Mouse (Mus musculus): ENCODE results near the gene 1700025G04Rik. TPM values are rescaled to one million over a fixed set of nuclear protein-coding genes. Genes with fewer than 3 reads are reported as not detected.

1700025G04Rik gene
- polyA plus RNA-seq, 1 experiment from 2014 or later, result 30.0 TPM

- Histone ChIP-seq H3K9me3 (no peaks in the 10 kb centered on the region), H3K4me1 (peaks cover 6% of the 10 kb centered on the region), H3K27me3 (ENCODE audit: insufficient read depth, poor library complexity, severe bottlenecking) (no peaks in the 10 kb centered on the region), H3K27ac (no peak overlapping the region), H3K36me3 (no peaks in the 10 kb centered on the region), H3K4me3 (no peak overlapping the region)
- no peak for DNase-seq (ENCODE audit: low spot score)
- 59% methylated on average over 4 of the region's 4 CpGs for WGBS
These were observed 163.8 kb downstream of the 1700025G04Rik start for GRCm38 (mm10) chr1:151926141-151926540.

DNA sequence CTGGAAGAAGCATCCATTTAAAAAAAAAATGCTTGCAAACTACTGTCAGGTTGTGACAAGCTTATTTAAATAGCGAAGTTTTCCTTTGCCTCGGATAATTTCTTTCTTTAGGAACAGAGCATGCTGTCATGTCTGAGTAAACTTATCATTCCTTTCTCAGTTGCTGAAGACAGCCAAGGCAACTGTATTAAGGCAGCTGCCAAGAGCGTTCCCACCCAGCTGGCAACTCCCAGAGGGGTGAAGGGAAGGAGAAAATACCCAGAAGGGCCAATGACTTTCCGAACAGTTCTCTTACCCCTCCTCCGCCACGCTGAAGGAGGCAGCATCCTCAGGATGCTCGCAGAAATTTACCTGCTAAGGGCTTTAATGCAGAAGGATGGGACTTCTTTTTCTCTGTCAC lies 164.2 kb downstream of the 1700025G04Rik start:
- Histone ChIP-seq H3K27me3 (ENCODE audit: insufficient read depth, poor library complexity, severe bottlenecking) (no peaks in the 10 kb centered on the region), H3K36me3 (no peaks in the 10 kb centered on the region), H3K4me1 (peaks cover 6% of the 10 kb centered on the region), H3K27ac (no peak overlapping the region), H3K4me3 (no peak overlapping the region), H3K9me3 (no peaks in the 10 kb centered on the region)
- 90% methylated on average over 7 of the region's 7 CpGs for WGBS
- no peak for DNase-seq (ENCODE audit: low spot score)

GRCm38 (mm10) chr1:151918806-151919357 lies 171.0 kb downstream of the 1700025G04Rik start:
- Histone ChIP-seq H3K4me3 (no peak overlapping the region), H3K27me3 (ENCODE audit: insufficient read depth, poor library complexity, severe bottlenecking) (no peaks in the 10 kb centered on the region), H3K4me1 (0 out of 2 replicates have a peak, but pooled peaks cover 10% of the 10 kb centered on the region), H3K36me3 (no peaks in the 10 kb centered on the region), H3K27ac (no peak overlapping the region), H3K9me3 (no peaks in the 10 kb centered on the region)
- 60% methylated on average over 9 of the region's 9 CpGs for WGBS
- peak; percentile 68 for DNase-seq (ENCODE audit: low spot score)

DNA sequence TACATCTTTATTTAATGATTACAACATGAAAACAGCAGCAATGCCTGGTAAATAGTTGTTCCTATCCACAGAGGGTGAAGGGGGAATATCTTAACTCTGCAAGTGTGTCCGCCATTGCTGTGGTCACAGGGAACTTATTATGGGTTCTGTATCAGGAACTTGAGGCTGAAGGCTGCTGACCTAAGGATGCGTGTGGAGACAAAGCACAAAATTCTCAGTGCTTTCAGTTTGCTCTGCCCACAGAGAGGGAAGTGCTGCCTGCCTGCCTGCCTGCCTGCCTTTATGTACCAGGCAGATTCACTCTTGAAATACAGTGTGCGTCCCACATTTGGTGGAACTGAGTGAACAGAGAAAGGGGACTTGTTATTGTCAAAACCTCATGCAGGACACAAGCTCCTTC lies 172.2 kb downstream of the 1700025G04Rik start:
- Histone ChIP-seq H3K4me3 (no peak overlapping the region), H3K27me3 (ENCODE audit: insufficient read depth, poor library complexity, severe bottlenecking) (no peaks in the 10 kb centered on the region), H3K4me1 (0 out of 2 replicates have a peak, but pooled peaks cover 10% of the 10 kb centered on the region), H3K9me3 (no peaks in the 10 kb centered on the region), H3K27ac (no peak overlapping the region), H3K36me3 (no peaks in the 10 kb centered on the region)
- DNase-seq (ENCODE audit: low spot score), result no peak
- 88% methylated on average over 3 of the region's 3 CpGs for WGBS

- Histone ChIP-seq H3K4me3 (no peak overlapping the region), H3K36me3 (peaks cover 6% of the 10 kb centered on the region; the same call in 1 of the 2 replicates), H3K9me3 (no peaks in the 10 kb centered on the region), H3K27me3 (ENCODE audit: insufficient read depth, poor library complexity, severe bottlenecking) (no peaks in the 10 kb centered on the region), H3K4me1 (0 out of 2 replicates have a peak, but pooled peaks cover 10% of the 10 kb centered on the region), H3K27ac (no peak overlapping the region)
- no peak for DNase-seq (ENCODE audit: low spot score)
- WGBS, result 88% methylated on average over 9 of the region's 9 CpGs
These were observed 175.4 kb downstream of the 1700025G04Rik start for GRCm38 (mm10) chr1:151914494-151914893.

DNA sequence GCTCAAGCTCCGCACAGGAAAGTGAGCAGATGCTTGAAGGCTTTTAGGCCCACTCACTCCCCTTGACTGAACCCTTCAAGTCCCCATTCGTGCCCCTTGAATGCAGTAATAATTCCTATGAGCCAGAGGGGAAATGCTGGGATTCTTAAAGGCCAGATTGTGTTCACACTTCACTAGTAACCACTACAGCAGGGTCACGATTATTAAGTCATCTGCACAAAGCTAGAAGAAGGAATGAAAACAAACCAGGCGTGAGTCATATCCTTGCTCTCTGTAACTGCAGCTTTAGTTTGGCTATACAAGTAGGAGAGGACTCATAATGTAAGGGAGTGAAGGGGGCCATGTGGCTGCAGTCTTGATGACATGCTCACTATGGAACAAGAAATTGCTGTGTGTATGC lies 182.9 kb downstream of the 1700025G04Rik start:
- Histone ChIP-seq H3K27me3 (ENCODE audit: insufficient read depth, poor library complexity, severe bottlenecking) (no peaks in the 10 kb centered on the region), H3K36me3 (peaks cover 14% of the 10 kb centered on the region), H3K4me1 (no peaks in the 10 kb centered on the region), H3K27ac (no peak overlapping the region), H3K4me3 (no peak overlapping the region), H3K9me3 (no peaks in the 10 kb centered on the region)
- DNase-seq (ENCODE audit: low spot score), result no peak
- 68% methylated on average over 4 of the region's 4 CpGs for WGBS

- Histone ChIP-seq H3K4me3 (no peak overlapping the region), H3K9me3 (no peaks in the 10 kb centered on the region), H3K4me1 (peaks cover 16% of the 10 kb centered on the region), H3K27me3 (ENCODE audit: insufficient read depth, poor library complexity, severe bottlenecking) (no peaks in the 10 kb centered on the region), H3K36me3 (no peaks in the 10 kb centered on the region), H3K27ac (no peak overlapping the region)
- WGBS, result 76% methylated on average over 12 of the region's 12 CpGs
- DNase-seq (ENCODE audit: low spot score), result no peak
These were observed 189.1 kb downstream of the 1700025G04Rik start for GRCm38 (mm10) chr1:151900706-151901360.

DNA sequence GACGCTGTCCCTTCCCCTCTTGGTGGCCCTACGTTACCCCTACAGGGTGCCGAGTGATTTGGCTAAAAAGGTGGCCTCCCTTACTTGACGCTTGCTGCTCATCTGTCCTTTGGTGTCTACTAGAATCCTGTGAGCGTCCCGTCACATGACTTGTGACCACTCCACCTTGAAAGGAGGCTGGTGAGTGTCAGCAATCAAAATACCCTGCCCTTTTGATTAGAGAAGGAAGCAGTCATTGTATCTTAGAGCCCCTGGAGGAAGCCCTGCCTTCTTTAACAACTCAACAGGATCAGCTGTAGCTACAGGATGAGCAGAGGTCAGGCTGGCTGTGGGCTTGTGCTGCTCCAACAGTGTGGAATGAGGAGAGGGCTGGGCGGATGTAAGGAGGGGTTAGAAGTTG lies 190.0 kb downstream of the 1700025G04Rik start:
- Histone ChIP-seq H3K27me3 (ENCODE audit: insufficient read depth, poor library complexity, severe bottlenecking) (no peaks in the 10 kb centered on the region), H3K27ac (no peak overlapping the region; the same call in 1 of the 2 replicates), H3K36me3 (no peaks in the 10 kb centered on the region), H3K4me3 (no peak overlapping the region), H3K4me1 (peaks cover 16% of the 10 kb centered on the region), H3K9me3 (no peaks in the 10 kb centered on the region)
- 40% methylated on average over 7 of the region's 7 CpGs for WGBS
- DNase-seq (ENCODE audit: low spot score), result no peak

GRCm38 (mm10) chr1:151895406-151895805 lies 194.5 kb downstream of the 1700025G04Rik start:
- no peak overlapping the region for H3K27ac ChIP-seq
- H3K27me3 ChIP-seq (ENCODE audit: insufficient read depth, poor library complexity, severe bottlenecking), result no peaks in the 10 kb centered on the region
- no peak overlapping the region for H3K4me3 ChIP-seq
- H3K4me1 ChIP-seq, result peaks cover 21% of the 10 kb centered on the region
- H3K36me3 ChIP-seq, result peaks cover 7% of the 10 kb centered on the region; the same call in 1 of the 2 replicates
- DNase-seq (ENCODE audit: low spot score), result no peak
- 60% methylated on average over 4 of the region's 4 CpGs for WGBS
- H3K9me3 ChIP-seq, result no peaks in the 10 kb centered on the region

DNA sequence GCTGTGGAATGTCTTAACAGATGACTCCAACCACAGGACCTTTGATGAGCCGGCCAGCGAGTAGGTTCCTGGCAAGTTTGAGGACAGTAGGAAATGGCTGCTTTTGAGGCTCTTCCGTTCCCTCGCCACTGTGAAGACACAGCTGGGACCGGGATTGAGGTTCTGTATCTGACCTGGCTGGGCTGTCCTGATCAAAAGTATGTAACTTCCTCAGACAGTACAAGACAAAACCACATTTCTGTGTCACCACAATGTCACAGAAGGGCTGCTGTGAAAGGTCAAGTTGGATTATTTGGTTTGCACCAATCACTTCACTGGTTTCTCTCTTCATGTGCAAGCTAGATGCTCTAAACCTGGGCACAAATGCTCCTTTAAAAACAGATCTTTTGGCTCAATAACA lies 195.9 kb downstream of the 1700025G04Rik start:
- WGBS, result 85% methylated on average over 5 of the region's 5 CpGs
- Histone ChIP-seq H3K4me1 (peaks cover 20% of the 10 kb centered on the region), H3K27ac (no peak overlapping the region), H3K36me3 (peaks cover 7% of the 10 kb centered on the region; the same call in 1 of the 2 replicates), H3K4me3 (no peak overlapping the region), H3K27me3 (ENCODE audit: insufficient read depth, poor library complexity, severe bottlenecking) (no peaks in the 10 kb centered on the region), H3K9me3 (no peaks in the 10 kb centered on the region)
- no peak for DNase-seq (ENCODE audit: low spot score)

- no peak for DNase-seq (ENCODE audit: low spot score)
These were observed 197.9 kb downstream of the 1700025G04Rik start for GRCm38 (mm10) chr1:151892008-151892407.

DNA sequence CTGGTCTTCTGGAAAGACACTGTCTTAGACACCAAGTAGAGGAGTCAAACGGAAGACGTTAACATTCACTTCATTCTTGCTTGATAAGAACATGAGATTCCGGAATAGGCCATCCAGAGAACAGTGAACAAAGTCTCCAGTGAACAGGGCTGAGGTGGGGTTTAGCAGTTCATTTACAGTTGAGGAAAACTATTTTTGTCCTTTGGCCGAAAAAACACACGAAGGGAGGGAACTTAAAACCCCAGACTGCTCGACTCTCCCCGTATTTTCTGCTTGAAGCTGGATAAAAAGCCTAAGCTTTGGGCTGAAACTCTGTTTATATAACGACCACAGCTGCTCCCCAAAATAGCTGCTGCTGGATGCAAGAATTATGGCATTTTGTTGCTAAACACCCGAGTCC lies 198.7 kb downstream of the 1700025G04Rik start:
- H3K4me1 ChIP-seq, result peaks cover 30% of the 10 kb centered on the region
- no peak overlapping the region for H3K4me3 ChIP-seq
- no peaks in the 10 kb centered on the region for H3K9me3 ChIP-seq
- H3K27me3 ChIP-seq (ENCODE audit: insufficient read depth, poor library complexity, severe bottlenecking), result no peaks in the 10 kb centered on the region
- peaks cover 7% of the 10 kb centered on the region; the same call in 1 of the 2 replicates for H3K36me3 ChIP-seq
- no peak for DNase-seq (ENCODE audit: low spot score)
- no peak overlapping the region for H3K27ac ChIP-seq
- WGBS, result 64% methylated on average over 9 of the region's 9 CpGs

More at GRCm38 (mm10) chr1:151892008-151892407, 197.9 kb downstream of the 1700025G04Rik start:
- Histone ChIP-seq H3K9me3 (no peaks in the 10 kb centered on the region), H3K4me1 (peaks cover 28% of the 10 kb centered on the region), H3K27ac (no peak overlapping the region), H3K4me3 (no peak overlapping the region), H3K27me3 (ENCODE audit: insufficient read depth, poor library complexity, severe bottlenecking) (no peaks in the 10 kb centered on the region), H3K36me3 (peaks cover 7% of the 10 kb centered on the region; the same call in 1 of the 2 replicates)
- WGBS, result 72% methylated on average over 5 of the region's 5 CpGs

DNA sequence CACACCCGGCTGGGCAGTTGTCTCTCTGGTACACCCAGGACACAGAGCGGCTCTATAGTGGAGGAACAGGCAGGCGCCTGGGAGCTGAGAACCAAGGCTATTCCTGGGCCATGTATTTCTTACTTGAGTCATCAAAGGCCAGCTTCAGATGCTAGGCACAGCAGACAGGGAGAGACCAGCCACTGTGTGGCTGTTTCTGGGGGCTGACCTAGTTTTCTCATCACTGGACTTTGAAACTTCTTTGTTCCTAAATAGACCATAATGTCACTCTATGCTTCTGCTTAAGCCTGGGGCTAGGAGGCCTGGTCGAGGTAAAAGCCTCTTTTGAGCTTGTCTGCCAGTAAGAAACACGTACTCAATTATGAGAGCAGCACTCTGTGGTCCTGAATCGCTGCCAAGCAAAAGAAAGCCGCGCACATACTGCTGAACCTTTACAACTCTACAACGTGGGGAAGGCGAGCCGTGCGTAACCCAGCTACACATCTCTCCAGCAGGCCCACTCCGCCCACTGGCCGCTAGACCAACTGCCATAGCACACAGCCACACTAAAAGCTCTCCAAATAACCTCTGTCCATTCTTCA lies 199.8 kb downstream of the 1700025G04Rik start:
- DNase-seq (ENCODE audit: low spot score), result no peak
- WGBS, result 71% methylated on average over 14 of the region's 14 CpGs
- Histone ChIP-seq H3K36me3 (peaks cover 7% of the 10 kb centered on the region; the same call in 1 of the 2 replicates), H3K9me3 (no peaks in the 10 kb centered on the region), H3K27me3 (ENCODE audit: insufficient read depth, poor library complexity, severe bottlenecking) (no peaks in the 10 kb centered on the region), H3K4me1 (peaks cover 37% of the 10 kb centered on the region), H3K27ac (no peak overlapping the region; the same call in 1 of the 2 replicates), H3K4me3 (no peak overlapping the region)
